Mouse (Mus musculus): ENCODE data around the gene Arid1b.

GRCm38 (mm10) chr17:5237765-5238164 is 243.6 kb downstream of the Arid1b start:
- TF ChIP-seq GATA1 (IDR thresholded peaks at IDR 0.05; ENCODE audit: borderline replicate concordance, low read length) (no peak), FLI1 (IDR thresholded peaks at IDR 0.05; ENCODE audit: low read length) (no peak)

Measured in megakaryocyte, embryonic 14.5 days (primary cell).